Mouse (Mus musculus): ENCODE measurements around the gene Noxo1. TPM values are rescaled to one million over a fixed set of nuclear protein-coding genes. Genes with fewer than 3 reads are reported as not detected.

Gene Noxo1
- total RNA-seq, 1 experiment from 2014 or later: 1.2 TPM

Other genes with a start within 250 kb of the Noxo1 start
- 12.1 and 22.6 TPM in 2 replicates for gene E4f1, start 225.9 kb upstream of the Noxo1 start, total RNA-seq (2017)
- gene Pgp, start 225.8 kb upstream of the Noxo1 start, total RNA-seq (2017): 12.9 and 13.3 TPM in 2 replicates
- 1.2 TPM in 1 of 2 replicates, not detected in the other for gene Bricd5, start 222.3 kb upstream of the Noxo1 start, total RNA-seq (2017)
- gene Mlst8, start 217.2 kb upstream of the Noxo1 start, total RNA-seq (2017): 9.2 and 31.8 TPM in 2 replicates
- gene Caskin1, start 207.6 kb upstream of the Noxo1 start, total RNA-seq (2017): not detected in 2 replicates
- 72.9 and 85.6 TPM in 2 replicates for gene Traf7, start 168.3 kb upstream of the Noxo1 start, total RNA-seq (2017)
- gene Rab26, start 162.0 kb upstream of the Noxo1 start, total RNA-seq (2017): 1.4 TPM in 1 of 2 replicates, not detected in the other
- 13.3 and 17.9 TPM in 2 replicates for gene Pkd1, start 146.4 kb upstream of the Noxo1 start, total RNA-seq (2017)
- 25.1 and 59.3 TPM in 2 replicates for gene Tsc2, start 63.6 kb upstream of the Noxo1 start, total RNA-seq (2017)
- gene Nthl1, start 63.6 kb upstream of the Noxo1 start, total RNA-seq (2017): 11.1 and 14.5 TPM in 2 replicates
- 2.2 and 4.7 TPM in 2 replicates for gene Slc9a3r2, start 45.9 kb upstream of the Noxo1 start, total RNA-seq (2017)
- not detected in 2 replicates for gene Npw, start 37.8 kb upstream of the Noxo1 start, total RNA-seq (2017)
- 19.7 and 22.8 TPM in 2 replicates for gene Zfp598, start 26.5 kb upstream of the Noxo1 start, total RNA-seq (2017)
- gene Syngr3, start 6.3 kb upstream of the Noxo1 start, total RNA-seq (2017): 0.25 TPM in 1 of 2 replicates, not detected in the other
- 29.3 and 45.5 TPM in 2 replicates for gene Gfer, start 78 bp upstream of the Noxo1 start, total RNA-seq (2017)
- gene Tbl3, start 11.4 kb downstream of the Noxo1 start, total RNA-seq (2017): 24.0 and 29.7 TPM in 2 replicates
- gene Rnf151, start 21.8 kb downstream of the Noxo1 start, total RNA-seq (2017): not detected in 2 replicates
- 1,140 and 1,689 TPM in 2 replicates for gene Rps2, start 21.9 kb downstream of the Noxo1 start, total RNA-seq (2017)
- 164 and 207 TPM in 2 replicates for gene Ndufb10, start 28.2 kb downstream of the Noxo1 start, total RNA-seq (2017)
- gene Rpl3l, start 31.6 kb downstream of the Noxo1 start, total RNA-seq (2017): not detected in 2 replicates
- gene Msrb1, start 40.4 kb downstream of the Noxo1 start, total RNA-seq (2017): 33.6 and 69.4 TPM in 2 replicates
- gene Hs3st6, start 56.8 kb downstream of the Noxo1 start, total RNA-seq (2017): not detected in 2 replicates
- 0.44 TPM in 1 of 2 replicates, not detected in the other for gene Meiob, start 108.1 kb downstream of the Noxo1 start, total RNA-seq (2017)
- gene Hagh, start 143.9 kb downstream of the Noxo1 start, total RNA-seq (2017): 24.5 and 24.6 TPM in 2 replicates
- 15.0 and 19.6 TPM in 2 replicates for gene Fahd1, start 154.1 kb downstream of the Noxo1 start, total RNA-seq (2017)
- gene Igfals, start 169.8 kb downstream of the Noxo1 start, total RNA-seq (2017): not detected in 2 replicates
- 27.9 and 33.1 TPM in 2 replicates for gene Nubp2, start 190.1 kb downstream of the Noxo1 start, total RNA-seq (2017)
- 6.0 and 12.9 TPM in 2 replicates for gene Spsb3, start 190.4 kb downstream of the Noxo1 start, total RNA-seq (2017)
- gene Eme2, start 198.9 kb downstream of the Noxo1 start, total RNA-seq (2017): 13.7 and 27.3 TPM in 2 replicates
- gene Mrps34, start 198.9 kb downstream of the Noxo1 start, total RNA-seq (2017): 23.1 and 25.8 TPM in 2 replicates
- 22.5 and 44.1 TPM in 2 replicates for gene Nme3, start 200.3 kb downstream of the Noxo1 start, total RNA-seq (2017)
- gene Mapk8ip3, start 240.7 kb downstream of the Noxo1 start, total RNA-seq (2017): 32.8 and 48.7 TPM in 2 replicates

Data from hematopoietic stem cell, adult 5-6 weeks (primary cell).